Mouse (Mus musculus) embryonic facial prominence, embryonic 11.5 days (tissue): Measurements from ENCODE around the gene Pnpla7. TPM values are rescaled to one million over a fixed set of nuclear protein-coding genes. Genes with fewer than 3 reads are reported as not detected.

Source experiments
- ATAC-seq: fragments of 200-750 bp; cut with Nextera tagmentation; replicated peaks from 2 replicates; pipeline ENCODE4 v1.8.0; 2017; ENCODE audit warnings: low read depth; ENCODE audit not compliant: insufficient number of reproducible peaks, low FRiP score, low TSS enrichment
- DNase-seq: peaks from one replicate; pipeline ENCODE4 v3.0.0-alpha.2; 2015; ENCODE audit warnings: low spot score
- H3K27ac ChIP-seq: fragments of 300-500 bp; sonication (generic); replicated peaks from 2 replicates; pipeline ENCODE4 v1.5.1; 2014; ENCODE audit warnings: mild to moderate bottlenecking, low read depth, low read length, control low read depth
- H3K27me3 ChIP-seq: fragments of 300-500 bp; sonication (generic); 2 replicates; pipeline ENCODE4 v1.6.1; 2014; ENCODE audit warnings: mild to moderate bottlenecking, low read length, moderate library complexity, mixed read lengths; ENCODE audit not compliant: control insufficient read depth, insufficient read depth
- H3K36me3 ChIP-seq: fragments of 300-500 bp; sonication (generic); replicated peaks from 2 replicates; pipeline ENCODE4 v1.6.1; 2014; ENCODE audit warnings: low read depth, mild to moderate bottlenecking, low read length, moderate library complexity, mixed read lengths; ENCODE audit not compliant: control insufficient read depth, insufficient read depth
- H3K4me1 ChIP-seq: fragments of 300-500 bp; sonication (generic); 2 replicates; pipeline ENCODE4 v1.6.1; 2014; ENCODE audit warnings: low read length, mixed read lengths; ENCODE audit not compliant: control insufficient read depth, insufficient read depth
- H3K4me2 ChIP-seq: fragments of 300-500 bp; sonication (generic); 2 replicates; pipeline ENCODE4 v1.6.1; 2014; ENCODE audit warnings: low read depth, mild to moderate bottlenecking, control low read depth, low read length, moderate library complexity
- H3K4me3 ChIP-seq: fragments of 300-500 bp; sonication (generic); 2 replicates; pipeline ENCODE4 v1.5.1; 2014; ENCODE audit warnings: low read depth, low read length, control low read depth
- H3K9ac ChIP-seq: fragments of 300-500 bp; sonication (generic); replicated peaks from 2 replicates; pipeline ENCODE4 v1.6.1; 2014; ENCODE audit warnings: mild to moderate bottlenecking, control low read depth, low read length
- H3K9me3 ChIP-seq: fragments of 300-500 bp; sonication (generic); replicated peaks from 2 replicates; pipeline ENCODE4 v1.6.1; 2016; ENCODE audit warnings: mild to moderate bottlenecking, low read length, inconsistent platforms, mixed read lengths; ENCODE audit not compliant: control insufficient read depth
- whole genome bisulfite sequencing: fragments of 180-500 bp; shearing (Covaris S2); extraction: QIAGEN DNeasy Blood & Tissue Kit; methylation state at CpG from one replicate; pipeline ENCODE4 v1.1.7; 2014; 5-methylcytosine and 5-hydroxymethylcytosine counted together
- polyA plus RNA-seq: library from polyadenylated mRNA; unstranded; fragments of >200 nt; fragmentation: Nextera tagmentation; extraction: Ambion mirVana; gene quantifications from 2 replicates; pipeline ENCODE4 v1.2.1, GENCODE M21; 2014

Pnpla7 gene
- polyA plus RNA-seq, 1 experiment from 2014 or later: 4.7 TPM

DNA sequence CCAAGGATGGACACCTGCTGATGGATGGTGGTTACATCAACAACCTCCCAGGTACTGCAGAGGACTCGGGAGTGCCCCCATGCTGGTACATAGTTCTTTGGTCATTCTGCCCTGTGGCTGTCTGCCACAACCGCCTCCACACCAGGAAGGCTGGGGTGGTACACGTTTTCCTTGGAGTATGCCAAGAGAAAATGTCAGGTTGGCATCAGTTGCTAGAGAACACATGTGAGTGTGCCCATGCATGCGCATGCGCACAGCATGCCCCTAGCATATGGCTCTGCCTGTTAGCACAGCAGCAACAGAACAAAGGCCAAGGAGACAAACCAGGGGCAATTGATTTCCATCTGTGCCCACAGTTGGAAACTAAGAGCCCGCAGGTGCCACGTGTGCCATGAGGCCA, 75.1 kb downstream of the Pnpla7 start:
- no peaks in the 10 kb centered on the region for H3K27me3 ChIP-seq
- peaks cover 4% of the 10 kb centered on the region; the same call in 1 of the 2 replicates for H3K4me1 ChIP-seq
- H3K27ac ChIP-seq: no peak overlapping the region
- 86% methylated on average over 7 of the region's 7 CpGs for WGBS
- no peak overlapping the region for H3K4me2 ChIP-seq
- DNase-seq: no peak
- H3K9ac ChIP-seq: no peak overlapping the region
- no peaks in the 10 kb centered on the region for H3K36me3 ChIP-seq
- no peaks in the 10 kb centered on the region for H3K9me3 ChIP-seq
- ATAC-seq: no peak
- H3K4me3 ChIP-seq: no peak overlapping the region

- Histone ChIP-seq H3K27me3 (no peaks in the 10 kb centered on the region), H3K4me2 (no peak overlapping the region), H3K36me3 (no peaks in the 10 kb centered on the region), H3K9me3 (no peaks in the 10 kb centered on the region), H3K4me3 (no peak overlapping the region), H3K9ac (no peak overlapping the region), H3K4me1 (peaks cover 4% of the 10 kb centered on the region; the same call in 1 of the 2 replicates), H3K27ac (no peak overlapping the region)
- WGBS: 83% methylated on average over 8 of the region's 8 CpGs
- DNase-seq (no peak), ATAC-seq (no peak)
Observed at GRCm38 (mm10) chr2:25051450-25051849, 75.6 kb downstream of the Pnpla7 start.

DNA sequence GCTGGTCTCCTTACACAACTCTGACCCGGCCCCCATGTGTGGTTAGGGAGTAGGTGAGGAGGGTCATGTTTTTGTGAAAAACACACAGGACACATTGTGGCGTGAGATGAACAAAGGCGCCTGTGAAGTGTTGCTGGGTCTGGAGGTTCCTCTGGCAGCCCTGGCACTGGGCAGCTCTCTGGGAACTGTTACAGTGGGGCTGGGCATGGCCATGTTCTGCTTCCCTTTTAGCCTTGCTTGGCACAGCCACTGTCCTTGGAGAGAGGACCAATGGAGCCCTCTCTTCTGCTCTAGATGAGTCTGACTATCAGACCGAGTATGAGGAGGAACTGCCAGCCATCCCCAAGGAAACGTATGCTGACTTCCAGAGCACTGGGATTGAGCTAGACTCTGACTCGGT, 77.3 kb downstream of the Pnpla7 start:
- Histone ChIP-seq H3K4me1 (peaks cover 4% of the 10 kb centered on the region; the same call in 1 of the 2 replicates), H3K36me3 (no peaks in the 10 kb centered on the region), H3K27me3 (no peaks in the 10 kb centered on the region), H3K9ac (no peak overlapping the region), H3K4me2 (no peak overlapping the region), H3K4me3 (no peak overlapping the region), H3K27ac (no peak overlapping the region), H3K9me3 (no peaks in the 10 kb centered on the region)
- ATAC-seq: no peak
- DNase-seq: no peak
- WGBS: 86% methylated on average over 6 of the region's 6 CpGs

DNA sequence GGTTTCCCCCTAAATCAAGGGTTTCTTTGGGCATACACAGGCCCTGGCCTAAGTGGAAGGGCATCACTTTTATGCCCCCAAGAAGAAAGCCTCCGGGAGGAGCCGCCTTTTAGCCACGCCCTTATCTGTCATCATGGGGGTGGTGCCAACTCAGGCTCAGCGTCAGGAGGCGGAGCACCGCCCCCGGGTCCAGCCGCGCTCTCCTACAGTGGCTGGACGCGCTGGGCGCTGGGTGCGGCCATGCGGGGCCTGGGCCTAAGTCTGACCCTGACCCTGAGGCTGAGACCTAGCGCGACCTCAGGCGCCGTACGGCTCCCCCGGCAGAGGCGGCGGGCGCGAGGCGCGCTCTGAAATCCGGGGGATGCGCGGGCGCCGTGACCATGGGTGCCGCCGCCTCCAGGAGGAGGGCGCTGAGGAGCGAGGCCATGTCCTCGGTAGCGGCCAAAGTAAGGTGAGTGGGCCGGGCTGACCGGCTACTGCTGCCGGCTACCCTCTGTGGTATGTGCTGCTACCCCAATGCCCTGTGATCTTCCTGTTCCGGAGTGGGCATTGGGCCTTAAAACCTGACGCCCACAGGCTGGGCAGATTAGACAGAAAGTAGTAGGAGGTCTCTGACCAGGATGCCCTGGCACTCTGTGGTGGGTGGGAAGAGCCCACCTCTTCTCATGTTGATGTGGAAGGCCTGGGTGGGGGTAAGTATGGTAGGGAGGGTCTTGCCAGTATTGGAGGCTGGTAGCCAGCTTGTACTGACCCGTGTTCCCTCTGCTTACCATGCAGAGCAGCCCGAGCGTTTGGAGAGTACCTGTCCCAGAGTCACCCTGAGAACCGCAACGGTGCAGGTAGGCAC, 78.6 kb downstream of the Pnpla7 start, which contains the start of gene Nsmf:
Nsmf (plus strand) TSS at position 135 of the 847 bp plus-strand sequence.
- H3K4me1 ChIP-seq: peaks cover 4% of the 10 kb centered on the region; the same call in 1 of the 2 replicates
- peak within 1 kb of the TSS; percentile 82 for H3K4me2 ChIP-seq
- peak within 1 kb of the TSS; percentile 47; the same call in 1 of the 2 replicates for H3K27ac ChIP-seq
- no peaks in the 10 kb centered on the region for H3K27me3 ChIP-seq
- H3K9ac ChIP-seq: peak within 1 kb of the TSS; percentile 86
- no peaks in the 10 kb centered on the region for H3K36me3 ChIP-seq
- WGBS: 5% methylated on average over 47 of the region's 47 CpGs
- H3K4me3 ChIP-seq: peak within 1 kb of the TSS; percentile 81
- H3K9me3 ChIP-seq: no peaks in the 10 kb centered on the region
- DNase-seq (peak; percentile 88), ATAC-seq (peak; percentile 87)

DNA sequence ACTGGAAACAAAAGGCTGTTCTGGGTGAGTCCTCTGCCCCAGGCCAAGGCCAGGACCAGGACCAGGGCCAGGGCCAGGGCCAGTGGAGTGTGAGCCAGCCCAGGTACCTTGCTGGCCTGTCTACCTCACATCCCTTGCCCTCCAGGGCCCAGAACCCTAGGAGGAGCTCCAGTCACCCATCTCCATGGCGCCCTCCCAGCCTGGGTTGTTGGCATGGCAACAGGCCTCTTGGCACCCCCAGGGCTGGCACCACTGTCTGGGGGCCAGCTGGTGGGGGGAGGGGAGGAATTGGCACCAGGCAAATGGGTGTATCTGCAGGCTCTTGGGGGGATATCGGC, 79.2 kb downstream of the Pnpla7 start:
- ATAC-seq: peak; percentile 20; the same call in 1 of the 2 replicates
- Histone ChIP-seq H3K4me3 (peak overlapping the region; percentile 81), H3K9ac (peak overlapping the region; percentile 86), H3K9me3 (no peaks in the 10 kb centered on the region), H3K27ac (no peak overlapping the region), H3K4me1 (peaks cover 4% of the 10 kb centered on the region; the same call in 1 of the 2 replicates), H3K4me2 (peak overlapping the region; percentile 82), H3K27me3 (no peaks in the 10 kb centered on the region), H3K36me3 (no peaks in the 10 kb centered on the region)
- no peak for DNase-seq
- WGBS: 72% methylated on average over 2 of the region's 2 CpGs

DNA sequence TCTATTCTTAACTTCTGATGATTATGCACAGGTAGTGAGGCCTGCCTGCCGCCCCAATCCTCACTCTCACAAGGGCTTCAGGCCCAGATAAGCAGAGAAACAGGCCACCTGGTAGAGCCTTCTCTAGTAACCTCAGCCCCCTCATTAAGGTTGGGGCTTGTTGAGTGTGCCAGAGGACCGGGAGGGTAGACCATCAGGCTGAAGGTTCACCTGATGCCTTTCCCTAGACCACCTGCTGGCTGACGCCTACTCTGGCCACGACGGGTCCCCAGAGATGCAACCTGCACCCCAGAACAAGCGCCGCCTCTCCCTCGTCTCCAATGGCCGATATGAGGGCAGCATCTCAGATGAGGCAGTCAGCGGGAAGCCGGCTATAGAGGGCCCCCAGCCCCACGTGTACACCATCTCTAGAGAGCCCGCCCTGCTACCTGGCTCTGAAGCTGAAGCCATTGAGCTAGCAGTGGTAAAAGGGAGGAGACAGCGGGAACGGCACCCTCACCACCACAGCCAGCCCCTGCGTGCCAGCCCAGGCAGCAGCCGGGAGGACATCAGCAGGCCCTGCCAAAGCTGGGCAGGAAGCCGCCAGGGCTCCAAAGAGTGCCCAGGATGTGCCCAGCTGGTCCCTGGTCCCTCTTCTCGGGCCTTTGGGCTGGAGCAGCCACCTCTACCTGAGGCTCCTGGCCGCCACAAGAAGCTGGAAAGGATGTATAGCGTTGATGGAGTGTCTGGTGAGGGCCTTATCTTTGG, 79.7 kb downstream of the Pnpla7 start:
- Histone ChIP-seq H3K36me3 (no peaks in the 10 kb centered on the region), H3K9ac (no peak overlapping the region; the same call in 1 of the 2 replicates), H3K27me3 (no peaks in the 10 kb centered on the region), H3K27ac (no peak overlapping the region), H3K4me3 (peak overlapping the region; percentile 81), H3K4me2 (peak overlapping the region; percentile 82), H3K9me3 (no peaks in the 10 kb centered on the region), H3K4me1 (peaks cover 4% of the 10 kb centered on the region; the same call in 1 of the 2 replicates)
- WGBS: 91% methylated on average over 21 of the region's 21 CpGs
- DNase-seq (no peak), ATAC-seq (no peak)

DNA sequence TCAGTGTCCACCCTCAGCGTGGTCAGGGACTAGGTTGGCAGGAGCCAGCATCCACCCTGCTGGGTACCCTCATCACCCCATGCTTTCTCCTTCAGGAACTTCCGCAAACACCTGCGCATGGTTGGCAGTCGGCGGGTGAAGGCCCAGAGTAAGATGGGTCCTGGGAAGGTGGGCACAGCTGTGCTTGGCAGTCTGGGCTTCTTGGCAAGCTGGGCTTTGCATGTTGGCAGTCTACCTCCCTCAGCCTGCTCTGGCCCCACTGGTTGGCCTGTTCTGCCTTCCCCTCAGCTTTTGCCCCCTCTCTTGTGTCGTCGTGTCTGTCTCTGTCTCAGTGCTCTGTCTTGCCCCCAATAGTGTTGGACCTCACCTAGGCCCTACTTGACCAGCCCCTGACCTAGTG, 83.1 kb downstream of the Pnpla7 start:
- Histone ChIP-seq H3K9ac (no peak overlapping the region), H3K27ac (no peak overlapping the region), H3K36me3 (no peaks in the 10 kb centered on the region), H3K9me3 (no peaks in the 10 kb centered on the region), H3K4me2 (no peak overlapping the region), H3K27me3 (no peaks in the 10 kb centered on the region), H3K4me3 (no peak overlapping the region), H3K4me1 (peaks cover 4% of the 10 kb centered on the region; the same call in 1 of the 2 replicates)
- WGBS: 88% methylated on average over 7 of the region's 7 CpGs
- ATAC-seq: no peak
- DNase-seq: no peak

DNA sequence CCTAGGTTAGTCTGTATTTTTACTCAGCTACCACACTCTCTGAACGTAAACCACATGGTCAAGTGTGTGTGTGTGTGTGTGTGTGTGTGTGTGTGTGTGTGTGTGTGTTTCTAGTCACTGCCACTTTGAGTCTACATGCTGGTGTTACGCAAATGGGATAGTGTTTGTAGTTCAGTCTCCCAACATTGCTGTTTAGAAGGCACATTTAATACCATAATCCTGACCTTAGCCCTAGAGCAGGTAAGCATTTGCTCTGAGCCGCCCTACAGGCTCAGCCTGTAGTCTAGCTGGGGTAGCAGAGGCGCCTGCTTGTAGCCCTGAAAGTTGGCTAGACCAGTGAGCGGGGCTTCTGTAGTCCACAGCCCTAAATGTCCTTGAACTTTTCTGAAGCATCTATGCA, 87.7 kb downstream of the Pnpla7 start:
- Histone ChIP-seq H3K4me2 (no peak overlapping the region), H3K27ac (no peak overlapping the region), H3K9me3 (no peaks in the 10 kb centered on the region), H3K4me3 (no peak overlapping the region), H3K27me3 (no peaks in the 10 kb centered on the region), H3K36me3 (no peaks in the 10 kb centered on the region), H3K4me1 (no peaks in the 10 kb centered on the region), H3K9ac (no peak overlapping the region)
- WGBS: 92% methylated on average over 5 of the region's 5 CpGs
- DNase-seq (no peak), ATAC-seq (no peak)
